Mouse (Mus musculus) retina, embryonic 14.5 days (tissue): ENCODE measurements around the gene Rbp1.

Source experiments
- DNase-seq: peaks from one replicate; pipeline ENCODE4 v3.0.0-alpha.2; 2015; ENCODE audit warnings: low spot score

Gene Rbp1

DNA sequence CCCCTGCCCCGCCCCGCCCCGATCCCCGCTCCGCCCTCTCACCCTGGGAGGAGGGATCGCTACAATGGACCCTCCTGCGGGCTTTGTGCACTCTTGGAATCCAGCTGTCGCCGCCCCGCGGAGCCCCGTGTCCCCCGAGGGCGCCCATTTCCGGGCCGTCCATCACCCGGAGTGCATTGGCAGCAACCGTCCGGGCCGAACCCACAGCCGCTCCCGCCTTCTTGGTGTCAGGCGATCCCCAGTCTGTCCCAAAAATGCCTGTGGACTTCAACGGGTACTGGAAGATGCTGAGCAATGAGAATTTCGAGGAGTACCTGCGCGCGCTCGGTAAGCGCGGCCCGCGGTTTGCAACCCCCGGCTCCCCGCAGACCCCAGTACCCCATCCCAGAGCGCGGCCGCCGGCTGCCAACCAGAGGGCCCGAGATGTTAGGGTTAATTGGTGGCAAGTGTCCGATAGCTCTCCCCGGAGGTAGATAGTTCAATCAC, 2.0 kb downstream of the Rbp1 start:
- DNase-seq: peak; percentile 69

DNA sequence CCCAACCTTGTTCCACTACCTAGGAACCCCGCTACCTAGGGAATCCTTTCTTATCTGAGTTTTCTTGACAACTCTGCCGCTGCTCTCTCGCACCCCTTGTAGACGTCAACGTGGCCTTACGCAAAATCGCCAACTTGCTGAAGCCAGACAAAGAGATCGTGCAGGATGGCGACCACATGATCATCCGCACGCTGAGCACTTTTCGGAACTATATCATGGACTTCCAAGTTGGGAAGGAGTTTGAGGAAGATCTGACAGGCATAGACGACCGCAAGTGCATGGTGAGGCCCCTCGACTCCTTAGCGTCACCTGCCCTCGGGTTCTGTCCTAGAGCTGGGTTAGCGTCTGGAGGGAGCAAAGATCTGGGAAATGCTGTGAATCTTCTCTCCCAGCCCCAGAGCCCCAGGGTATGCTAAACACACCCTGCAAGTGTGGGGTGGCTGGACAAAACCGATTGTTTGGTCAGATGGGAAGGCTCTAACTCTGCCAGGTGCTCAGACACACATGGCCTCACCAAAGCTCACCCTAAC, 2.7 kb downstream of the Rbp1 start:
- peak; percentile 35 for DNase-seq

DNA sequence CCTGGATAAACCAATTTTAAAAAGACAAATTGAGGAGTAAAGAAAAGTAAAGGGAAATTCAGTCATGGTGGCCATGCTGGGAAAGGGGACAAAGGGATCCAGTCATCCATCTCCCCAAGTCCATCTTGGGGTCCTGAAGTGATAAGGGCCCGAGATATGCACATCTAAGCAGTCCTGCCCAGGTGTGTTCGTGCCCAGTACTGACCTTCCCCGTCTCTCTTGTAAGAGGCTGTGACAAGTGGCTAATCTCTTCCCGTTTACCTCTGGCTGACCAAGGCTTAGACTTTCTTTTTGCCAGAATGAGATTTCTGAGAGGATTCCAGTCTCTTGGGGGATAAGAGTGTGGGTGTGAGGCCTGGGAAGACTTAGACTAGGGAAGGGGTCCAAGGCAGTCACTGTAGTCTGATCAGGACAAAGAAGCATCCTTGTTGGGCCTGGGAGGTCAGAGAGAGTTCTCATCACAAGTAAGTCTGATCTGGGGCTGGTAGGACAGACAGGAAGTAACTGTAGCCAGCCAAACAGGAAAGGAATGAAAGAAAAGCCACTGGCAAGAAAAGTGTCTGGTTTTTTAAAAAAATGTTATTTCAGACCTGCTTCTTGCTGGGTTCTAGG, 5.3 kb downstream of the Rbp1 start:
- DNase-seq: no peak

DNA sequence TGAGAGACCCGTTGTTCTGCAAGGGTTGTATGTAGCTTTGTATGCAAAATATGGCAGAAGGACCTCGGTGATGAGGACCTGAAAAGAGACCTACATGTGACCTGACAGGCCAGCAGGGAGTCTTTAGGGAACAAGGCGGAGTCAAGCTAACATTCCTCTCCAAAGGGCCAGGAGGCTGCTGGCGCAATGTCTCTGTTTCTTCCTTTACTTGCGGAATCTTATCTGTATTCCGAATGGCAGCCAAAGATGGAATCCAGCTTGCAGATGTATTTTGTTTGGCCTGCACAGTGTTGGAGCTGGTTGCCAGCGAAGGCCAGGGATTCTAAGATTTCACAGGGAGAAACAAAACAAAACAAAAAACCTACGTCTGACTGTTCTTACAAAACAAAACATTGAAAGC, 6.0 kb downstream of the Rbp1 start:
- peak; percentile 30 for DNase-seq

DNA sequence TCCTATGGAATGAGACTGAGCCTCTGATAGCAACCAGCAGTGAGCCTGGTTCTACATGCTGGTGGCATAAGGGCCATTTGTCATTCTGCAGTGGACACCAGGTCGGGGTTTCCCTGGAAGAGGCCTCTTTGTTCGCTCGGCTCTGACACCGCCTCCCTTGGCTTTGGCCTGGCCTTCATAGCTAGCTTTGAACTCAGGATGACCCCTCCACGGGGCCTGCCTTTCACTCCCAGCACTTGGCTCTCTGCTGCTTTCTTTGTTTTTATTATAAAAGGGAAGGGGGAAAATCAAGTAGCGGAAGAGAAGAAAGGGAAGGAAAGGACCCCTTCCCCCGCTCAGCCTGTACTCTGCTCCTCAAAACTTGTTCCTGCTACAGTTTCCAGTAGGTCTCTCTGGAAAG, 7.0 kb downstream of the Rbp1 start:
- DNase-seq: peak; percentile 39

DNA sequence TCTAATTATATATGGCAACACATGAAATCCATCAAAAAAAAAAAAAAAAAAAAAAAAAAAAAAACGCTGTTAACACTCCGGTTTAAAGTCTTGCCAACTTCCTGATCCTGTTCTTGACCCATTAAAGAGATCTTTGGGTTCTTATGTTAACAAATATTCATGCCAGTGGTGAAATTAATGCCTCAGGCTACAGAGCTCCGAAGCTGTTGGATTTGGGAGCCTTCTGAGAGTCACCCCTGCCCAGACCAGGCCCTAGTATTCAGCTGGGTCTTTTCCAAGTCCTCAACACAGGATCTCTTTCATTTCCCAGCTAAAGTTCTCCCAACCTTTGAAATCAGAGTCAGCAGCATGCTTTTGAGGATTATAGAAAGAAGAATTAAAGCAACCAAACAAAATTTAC, 7.8 kb downstream of the Rbp1 start:
- DNase-seq: no peak

DNA sequence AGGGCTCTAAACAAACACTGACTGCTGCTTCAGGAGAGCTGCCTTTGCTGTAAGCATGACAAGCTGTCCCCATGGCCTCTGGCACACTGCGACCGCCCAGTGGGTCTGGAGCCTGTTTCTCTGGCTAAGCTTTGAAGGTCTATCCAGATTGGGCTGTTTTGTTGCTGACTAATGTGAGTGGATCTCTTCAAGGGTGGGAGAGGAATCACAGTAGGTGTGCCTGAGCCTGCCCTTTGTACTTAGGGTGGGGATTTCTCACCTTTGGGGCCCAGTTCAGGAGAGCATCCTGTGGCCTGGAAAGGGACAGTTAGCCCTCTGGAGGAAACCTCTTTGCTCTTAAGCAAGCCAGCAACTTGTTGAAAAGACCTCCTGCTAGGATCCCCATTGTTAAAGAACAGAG, 10.3 kb downstream of the Rbp1 start:
- DNase-seq: no peak

DNA sequence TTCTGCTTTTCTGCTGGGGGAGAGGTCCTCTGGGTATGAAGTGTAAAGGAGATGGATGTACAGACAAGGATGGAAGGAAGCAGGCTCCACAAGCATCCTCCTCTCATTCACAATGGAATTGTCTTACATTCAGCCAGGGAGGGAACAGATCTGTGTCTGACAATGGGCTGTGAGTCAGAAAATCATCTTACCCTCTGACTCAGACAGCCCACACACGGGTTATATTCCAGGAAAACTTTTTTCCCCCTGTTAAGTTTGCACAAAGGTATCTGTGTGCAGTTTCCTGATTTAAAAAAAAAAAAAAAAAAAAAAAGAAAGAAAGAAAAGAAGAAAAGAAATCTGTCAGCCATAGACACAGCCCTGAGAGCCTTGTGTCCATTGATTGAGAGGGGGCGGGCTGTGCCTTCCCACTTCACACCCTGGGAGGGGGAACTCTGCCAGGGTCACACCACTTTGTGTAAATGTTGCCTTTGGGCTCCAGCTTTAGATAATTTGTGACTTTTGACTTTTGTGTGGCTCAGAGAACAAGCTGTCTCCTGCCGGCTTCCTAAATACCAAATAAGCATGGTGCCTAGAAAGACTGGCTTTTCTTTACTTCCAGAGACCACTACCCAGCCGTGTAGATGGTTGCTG, 11.3 kb downstream of the Rbp1 start:
- no peak for DNase-seq

DNA sequence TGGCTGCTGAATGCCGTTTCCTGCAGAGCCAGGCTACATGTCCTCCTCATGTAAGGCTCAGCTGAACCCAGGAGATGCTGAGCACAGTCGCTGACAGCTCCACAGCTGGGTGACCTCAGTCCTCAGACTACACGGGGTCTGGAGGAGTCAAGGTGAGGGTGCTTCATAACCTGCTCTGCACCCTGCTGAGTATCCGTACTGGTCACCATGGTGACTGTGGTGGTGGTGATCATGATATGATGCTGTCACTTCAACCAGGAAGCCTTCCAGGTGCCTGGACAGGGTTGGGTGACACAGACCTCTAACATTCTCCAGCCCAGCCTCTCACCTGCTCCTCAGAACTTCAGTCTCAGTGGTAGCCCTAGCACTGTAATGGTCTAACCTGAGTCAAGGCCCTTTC, 15.1 kb downstream of the Rbp1 start:
- DNase-seq: no peak

DNA sequence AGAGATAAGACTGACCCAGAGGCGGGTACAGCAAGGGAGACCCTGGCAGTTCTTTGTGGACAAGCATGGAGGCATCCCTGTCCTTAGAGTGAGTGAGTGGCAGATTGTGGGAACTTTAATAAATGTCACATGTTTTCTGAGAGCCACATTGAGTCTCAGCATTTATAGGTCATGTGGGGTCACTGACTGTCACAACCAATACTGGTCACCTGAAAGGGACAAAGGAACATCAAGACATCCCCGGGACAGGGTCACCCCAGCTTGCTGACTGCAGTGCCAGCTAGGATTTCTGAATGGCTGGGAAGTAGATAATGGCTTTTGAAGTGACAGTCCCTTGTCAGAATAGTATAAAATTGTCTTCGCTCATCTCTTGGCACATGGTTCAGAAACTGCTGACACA, 16.3 kb downstream of the Rbp1 start:
- DNase-seq: peak; percentile 61

DNA sequence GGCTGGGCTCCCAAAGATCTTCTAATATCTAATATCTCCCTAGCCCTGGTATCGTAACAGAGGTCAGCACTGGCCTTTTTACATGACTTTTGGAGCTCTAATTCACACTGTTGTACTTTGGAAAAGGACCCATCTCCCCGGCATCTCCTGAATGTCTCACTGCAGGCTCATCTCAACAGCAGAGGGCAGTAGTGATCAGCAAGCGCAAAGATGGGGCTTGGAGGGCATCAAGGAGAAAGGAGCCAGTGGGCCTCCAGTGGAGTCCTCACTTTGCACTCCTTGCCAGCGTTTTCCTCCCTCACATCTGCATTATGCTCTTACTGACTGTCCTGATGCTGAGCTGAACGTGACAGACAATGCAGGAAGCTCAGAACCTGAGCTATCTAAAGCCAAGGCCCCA, 19.9 kb downstream of the Rbp1 start:
- DNase-seq: peak; percentile 68

DNA sequence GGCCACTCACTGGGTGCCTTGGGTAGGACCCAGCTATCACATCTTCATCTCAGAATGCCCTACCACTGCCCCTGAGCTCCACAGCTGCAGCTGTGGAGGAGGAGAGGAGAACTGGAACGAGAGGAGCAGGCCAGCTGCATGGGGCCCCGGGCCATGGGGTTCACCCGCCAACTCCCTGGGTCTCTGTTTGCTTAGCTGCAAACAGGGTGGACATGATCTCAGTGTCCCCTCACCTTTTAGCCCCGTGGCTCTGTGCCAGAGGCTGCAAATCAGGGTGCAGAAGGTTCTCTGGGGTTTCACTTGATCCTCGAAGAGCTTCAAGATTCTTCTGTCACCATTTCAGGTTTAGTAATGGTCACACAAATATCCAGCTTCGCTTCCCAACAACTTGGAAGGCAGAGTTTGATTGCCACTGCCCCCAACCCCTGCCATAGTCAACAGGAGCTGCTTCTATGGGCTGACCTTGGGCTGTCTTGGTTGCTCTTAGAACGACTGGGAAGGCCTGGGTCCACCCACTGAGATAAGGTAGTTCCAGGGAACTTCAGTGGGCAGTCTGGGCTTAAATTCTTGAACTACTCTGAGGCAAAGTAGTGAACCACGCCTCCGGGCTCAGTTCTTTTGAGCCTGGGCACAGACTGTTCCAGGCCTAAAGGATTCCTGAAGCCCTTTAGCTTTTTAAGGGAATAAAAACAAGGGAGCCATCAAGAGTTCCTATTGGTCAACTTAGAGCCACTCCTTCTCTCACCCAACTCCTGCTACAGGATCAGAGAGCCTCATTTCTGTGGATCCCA, 22.8 kb downstream of the Rbp1 start:
- DNase-seq: no peak

DNA sequence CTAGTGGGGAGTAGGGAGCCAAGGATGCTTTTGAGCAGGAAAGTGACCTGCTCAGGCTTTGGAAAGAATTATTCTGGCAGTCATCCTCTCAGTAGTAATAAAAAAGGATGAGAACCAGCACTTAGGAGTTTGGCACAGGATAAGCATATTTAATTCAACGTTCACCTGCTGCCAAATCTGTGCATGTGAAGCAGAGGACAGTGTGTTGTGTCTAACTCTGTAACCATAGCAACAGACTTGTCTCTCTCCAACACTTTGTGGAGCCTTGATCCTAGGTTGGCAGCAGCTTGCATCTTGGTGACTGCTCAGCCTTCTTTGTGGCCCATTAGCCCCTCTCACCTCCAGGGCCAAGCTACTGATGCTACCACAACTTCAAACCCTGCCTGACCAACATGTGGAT, 28.2 kb downstream of the Rbp1 start:
- no peak for DNase-seq

DNA sequence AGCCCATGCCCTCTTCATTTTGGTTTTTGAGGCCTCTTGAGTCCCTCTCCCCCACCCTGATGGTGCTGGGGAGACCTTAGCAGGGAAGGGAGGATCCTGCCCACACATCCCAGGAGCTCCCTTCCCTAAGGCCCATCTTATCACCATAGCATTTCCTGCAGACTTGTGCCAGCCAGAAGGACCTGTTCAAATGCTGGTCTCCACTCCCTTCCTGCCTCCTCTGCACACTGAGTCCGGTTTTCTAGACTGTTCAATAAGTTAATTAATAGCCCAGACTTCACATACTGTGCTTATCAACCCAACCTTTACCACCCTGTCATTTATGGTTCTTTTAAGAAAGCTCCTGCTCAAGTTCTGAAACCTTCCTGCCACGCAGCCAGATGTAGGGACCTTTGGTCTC, 43.9 kb downstream of the Rbp1 start:
- DNase-seq: no peak

DNA sequence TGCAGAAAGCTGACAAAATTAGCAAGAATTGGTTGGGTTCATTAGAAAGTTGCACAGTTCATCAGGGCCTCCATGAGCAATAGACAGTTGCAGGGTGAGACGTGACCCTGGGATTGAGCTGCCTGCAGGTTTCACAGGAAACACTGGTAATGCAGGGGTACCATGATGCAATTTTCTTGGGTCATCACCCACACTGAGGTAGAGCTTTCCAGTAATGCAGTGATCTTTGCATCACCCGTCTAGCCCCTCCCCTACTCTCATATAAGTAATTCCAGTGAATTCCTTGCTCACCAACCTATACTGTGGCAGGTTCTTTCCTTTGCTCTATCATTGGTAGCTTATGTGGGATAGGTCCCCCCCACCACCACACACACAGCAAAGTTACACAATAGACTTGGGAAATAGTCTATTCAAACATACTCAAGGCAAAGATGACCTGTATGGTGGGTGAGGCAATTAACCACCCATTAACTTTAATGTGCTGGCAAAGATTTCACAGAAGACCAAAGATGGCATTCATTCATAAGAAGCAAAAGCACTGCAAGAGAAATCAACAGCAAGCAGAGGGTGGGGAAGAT, 57.5 kb downstream of the Rbp1 start:
- no peak for DNase-seq

DNA sequence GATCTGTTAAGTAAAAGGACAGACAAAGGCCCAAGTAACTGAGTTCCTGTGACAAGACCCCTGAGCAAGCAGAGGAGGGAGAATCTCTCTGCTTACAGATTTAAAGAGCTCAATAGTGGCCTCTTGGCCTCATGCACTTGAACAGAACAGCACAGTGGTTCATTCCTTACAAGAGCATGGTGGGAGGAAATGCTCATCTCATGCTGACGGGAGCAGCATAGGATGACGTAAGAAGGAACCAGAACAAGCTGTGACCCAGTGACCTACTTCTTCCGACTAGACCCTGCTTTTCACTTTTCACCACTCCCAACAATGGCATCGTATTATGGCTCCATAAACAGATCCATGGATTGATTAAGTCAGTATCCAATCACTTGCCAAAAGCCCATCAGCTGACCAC, 59.5 kb downstream of the Rbp1 start:
- DNase-seq: peak; percentile 43

DNA sequence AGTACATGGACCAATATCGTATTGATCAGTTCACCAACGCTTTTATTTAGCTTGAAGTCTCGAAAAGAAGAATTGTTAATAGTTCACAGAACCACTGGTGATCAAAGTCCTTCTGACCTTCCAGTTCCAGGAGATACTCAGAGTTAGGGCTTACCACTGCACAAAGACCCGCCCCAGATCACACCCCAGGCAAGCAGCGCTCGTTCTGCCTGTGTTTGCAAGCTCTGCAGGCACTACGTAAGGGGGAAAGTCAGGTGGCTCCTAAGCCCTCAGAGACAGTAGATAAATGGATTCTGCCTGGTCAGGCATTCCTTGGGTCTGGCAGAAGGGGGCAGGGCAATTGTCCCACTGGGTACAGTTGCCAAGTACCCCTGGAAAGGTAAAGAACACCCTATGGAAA, 62.3 kb downstream of the Rbp1 start:
- DNase-seq: no peak

DNA sequence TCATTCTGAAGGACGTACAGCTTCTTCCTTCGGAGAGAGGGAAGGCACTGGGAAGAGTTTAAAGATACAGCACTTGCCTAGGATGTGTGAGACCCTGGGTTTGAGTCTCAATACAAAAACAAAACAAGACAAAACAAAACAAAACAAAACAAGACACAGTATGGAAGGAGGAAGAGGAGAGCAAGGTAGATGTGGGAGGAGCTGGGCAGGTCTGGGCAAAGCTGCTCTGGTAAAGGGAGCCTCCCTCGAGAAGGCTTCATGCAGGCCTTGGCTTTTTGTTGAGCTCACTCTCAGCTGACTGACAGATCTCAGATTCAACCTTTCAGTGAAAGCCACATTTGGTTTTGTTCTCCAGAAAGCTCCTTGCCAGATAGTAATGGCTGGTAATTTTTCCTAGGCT, 63.1 kb downstream of the Rbp1 start, which contains the start of gene Rbp2:
Gene Rbp2, plus strand, starts transcription at position 301 of the 400 bp plus-strand sequence.
- no peak for DNase-seq

DNA sequence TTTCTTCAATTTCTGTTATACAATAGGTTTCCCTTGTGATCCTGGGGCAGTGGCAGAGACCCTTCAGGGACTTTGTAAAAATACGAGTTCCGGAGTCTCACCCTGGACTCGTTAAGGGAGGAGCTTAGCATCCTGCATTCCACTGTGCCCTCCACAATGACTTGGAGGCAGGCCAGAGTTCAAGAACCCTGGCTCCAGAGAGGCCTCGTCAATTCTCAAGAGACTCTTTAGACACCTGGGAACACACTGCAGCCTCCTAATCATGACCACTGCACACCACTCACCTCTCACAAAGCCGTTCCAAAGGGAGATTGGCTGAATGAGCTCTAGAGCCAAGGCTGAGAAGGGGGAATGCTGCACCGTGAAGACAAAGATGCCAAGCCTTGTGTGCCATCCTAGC, 64.5 kb downstream of the Rbp1 start:
- DNase-seq: no peak

DNA sequence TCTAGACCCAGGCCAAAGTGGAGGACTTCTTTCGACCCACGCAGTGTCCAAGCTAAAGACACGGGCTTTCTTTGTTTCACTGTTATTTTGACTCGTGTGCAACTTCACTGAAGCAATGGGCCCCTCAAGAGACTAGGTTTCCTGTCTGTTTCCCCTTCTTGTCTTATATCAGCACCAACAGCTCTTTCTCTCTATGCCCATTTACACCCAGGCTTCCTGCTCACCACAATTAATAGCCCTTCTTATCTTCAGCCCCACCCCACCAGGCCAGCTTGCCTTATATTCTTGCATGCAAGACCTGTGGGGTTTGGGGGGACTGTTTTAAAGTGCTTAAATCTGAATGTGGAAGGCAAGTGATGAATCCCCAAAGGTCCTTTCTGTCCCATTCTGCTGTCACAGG, 66.8 kb downstream of the Rbp1 start:
- no peak for DNase-seq

DNA sequence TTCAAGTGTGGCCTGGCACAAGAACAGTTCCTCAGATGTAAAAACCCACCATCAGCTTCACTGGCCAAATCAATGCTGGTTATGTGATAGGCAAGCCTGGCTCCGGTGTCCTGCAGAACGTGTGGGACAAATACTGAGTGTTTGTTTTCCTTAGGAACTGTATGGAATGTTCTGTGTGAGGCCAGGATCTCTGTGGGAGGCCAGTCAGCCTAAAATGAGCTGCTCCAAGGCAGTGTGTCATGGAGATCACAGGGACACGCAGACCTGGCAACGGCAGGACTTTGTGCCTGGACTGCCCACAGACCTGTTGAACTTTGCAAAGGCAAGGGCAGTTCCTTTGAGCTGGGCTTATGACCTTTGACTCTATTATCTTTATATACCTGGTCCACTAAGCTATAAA, 67.4 kb downstream of the Rbp1 start:
- DNase-seq: no peak

DNA sequence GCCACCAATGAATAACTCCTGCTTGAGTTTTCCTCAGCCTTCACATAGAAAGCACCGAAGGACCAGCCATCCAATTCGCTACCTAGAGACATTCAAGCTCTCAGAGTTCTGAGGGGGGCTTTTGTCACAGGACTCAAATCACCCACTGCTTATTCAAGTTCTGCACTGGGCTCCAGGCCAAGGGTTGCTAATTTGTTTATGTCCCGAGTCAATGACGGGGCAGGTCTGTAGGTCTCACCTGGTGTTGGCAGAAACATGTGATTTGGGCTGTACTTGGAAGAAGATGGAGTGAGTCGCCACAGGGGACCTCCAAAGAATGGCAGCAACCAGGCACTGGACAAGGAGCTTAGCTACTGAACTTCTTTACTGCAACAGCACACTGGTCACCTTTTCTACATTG, 68.3 kb downstream of the Rbp1 start:
- DNase-seq: no peak

DNA sequence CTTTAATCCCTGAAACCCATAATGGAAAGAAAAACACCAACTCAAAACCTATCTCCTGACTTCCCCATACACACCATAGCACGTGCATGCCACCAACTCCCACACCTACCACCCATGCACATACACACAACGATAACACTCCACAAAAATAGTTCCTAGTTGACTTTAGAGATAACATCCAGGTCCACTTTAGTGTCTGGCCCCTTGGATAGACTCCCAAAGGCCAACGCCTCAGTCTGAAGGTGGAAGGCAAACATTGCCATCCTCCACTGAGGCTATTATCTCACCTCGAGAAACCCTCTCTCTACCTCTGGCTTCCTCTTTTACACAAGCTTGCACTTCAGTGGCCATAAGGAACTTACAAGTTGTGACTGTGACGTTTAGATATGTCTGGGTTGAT, 69.5 kb downstream of the Rbp1 start:
- DNase-seq: no peak
